In genomic region chr14:21811301-21811700, GRCm38 (mm10) we compare ENCODE assay signal across 18 mouse cellular contexts. TPM values are rescaled to one million over a fixed set of nuclear protein-coding genes. Genes with fewer than 3 reads are reported as not detected.
DNase-seq lines count a peak whose midpoint lies in the region; ATAC-seq and TF ChIP-seq lines count a peak whose summit lies in the region.
"Had no signal": no experiment of that assay in that cellular context is flagged by ENCODE, and none has a peak within 500 bp of the region (broad histone marks: within the 10 kb centered on the region; RNA-seq: fewer than 3 reads in every experiment).

No protein-coding gene starts in this region.

- no peaks in the 10 kb centered on the region for H3K36me3 ChIP-seq in heart, postnatal 0 days (replicated peaks; ENCODE audit: control insufficient read depth, insufficient read depth, low read length)
- no peaks in the 10 kb centered on the region for H3K36me3 ChIP-seq in intestine, embryonic 15.5 days
- H3K36me3 ChIP-seq: stomach, embryonic 15.5 days had no signal

- 0 out of 2 replicates have a peak, but pooled peaks have one; percentile 3 for ATAC-seq in heart, postnatal 0 days (ENCODE audit: insufficient read depth, low read depth)
- peak; percentile 59 for ATAC-seq in common myeloid progenitor, adult 5-6 weeks (replicated peaks; ENCODE audit: low read depth, poor library complexity, severe bottlenecking)
- ATAC-seq in monocyte, adult 5-6 weeks (replicated peaks; ENCODE audit: insufficient number of reproducible peaks, low FRiP score, low TSS enrichment, poor library complexity, severe bottlenecking) = peak; percentile 41; the same call in 1 of the 2 replicates
- ATAC-seq in intestine, embryonic 15.5 days = no peak
- ATAC-seq: forebrain, embryonic 14.5 days had no signal

- H3K9me3 ChIP-seq in heart, postnatal 0 days (replicated peaks; ENCODE audit: control insufficient read depth, low read length) = no peaks in the 10 kb centered on the region
- no peaks in the 10 kb centered on the region for H3K9me3 ChIP-seq in intestine, embryonic 15.5 days
- H3K9me3 ChIP-seq: stomach, embryonic 15.5 days had no signal

- no peak for DNase-seq in heart, postnatal 0 days (ENCODE audit: low spot score)
- DNase-seq in heart, postnatal 14 days = no peak
- peak; percentile 55 for DNase-seq in A20 (ENCODE audit: low read depth, low spot score)
- no peak for DNase-seq in embryo, embryonic 10.5 days (ENCODE audit: low spot score)
- DNase-seq: cerebellum, postnatal 14 days; heart, postnatal 36 days; kidney, adult 9 months; kidney, postnatal 4 days; lung, embryonic 14.5 days; retina, postnatal 1 day; thymus, postnatal 14 days had no signal

- H3K4me3 ChIP-seq in heart, postnatal 0 days (ENCODE audit: low read depth, low read length) = no peak overlapping the region
- H3K4me3 ChIP-seq in intestine, embryonic 15.5 days (replicated peaks) = no peak overlapping the region
- H3K4me3 ChIP-seq: erythroblast, embryonic 14.5 days; stomach, embryonic 15.5 days had no signal

- intact Hi-C loops in heart, postnatal 14 days (cut with DNase I) = no loop called here

- H3K27me3 ChIP-seq in heart, postnatal 0 days (ENCODE audit: control insufficient read depth, insufficient read depth, low read length) = no peaks in the 10 kb centered on the region
- no peaks in the 10 kb centered on the region for H3K27me3 ChIP-seq in intestine, embryonic 15.5 days (replicated peaks)
- H3K27me3 ChIP-seq: stomach, embryonic 15.5 days had no signal

- H3K9ac ChIP-seq in heart, postnatal 0 days (replicated peaks; ENCODE audit: low read depth, low read length) = no peak overlapping the region
- H3K9ac ChIP-seq in intestine, embryonic 15.5 days = no peak overlapping the region
- H3K9ac ChIP-seq: lung, embryonic 14.5 days; stomach, embryonic 15.5 days had no signal

- H3K4me2 ChIP-seq in heart, postnatal 0 days (ENCODE audit: low read depth, low read length) = no peak overlapping the region
- no peak overlapping the region for H3K4me2 ChIP-seq in intestine, embryonic 15.5 days (replicated peaks)
- H3K4me2 ChIP-seq: heart, embryonic 11.5 days; lung, embryonic 14.5 days; stomach, embryonic 15.5 days had no signal

- WGBS in heart, postnatal 0 days = 83% methylated on average over 4 of the region's 4 CpGs
- 87% methylated on average over 4 of the region's 4 CpGs for WGBS in intestine, embryonic 15.5 days

- TF ChIP-seq EP300 in heart, postnatal 0 days (IDR thresholded peaks at IDR 0.05; ENCODE audit: low read depth) = no peak

- peaks cover 8% of the 10 kb centered on the region; the same call in 1 of the 2 replicates for H3K4me1 ChIP-seq in heart, postnatal 0 days (ENCODE audit: control insufficient read depth, insufficient read depth)
- H3K4me1 ChIP-seq in intestine, embryonic 15.5 days (replicated peaks) = peaks cover 3% of the 10 kb centered on the region
- H3K4me1 ChIP-seq: stomach, embryonic 15.5 days had no signal

- no peak for TF ChIP-seq CTCF in heart, postnatal 0 days (IDR thresholded peaks at IDR 0.05; ENCODE audit: low read depth)

- H3K27ac ChIP-seq in heart, postnatal 0 days (ENCODE audit: low read depth) = no peak overlapping the region
- H3K27ac ChIP-seq in intestine, embryonic 15.5 days = no peak overlapping the region
- H3K27ac ChIP-seq: stomach, embryonic 15.5 days had no signal

RNA-seq across cellular contexts. Expression of gene Vdac2, which starts 13.7 kb away (rescaled TPM):
- 619 and 692 TPM in 2 replicates for total RNA-seq in heart, postnatal 0 days (2014; rRNA removed; ENCODE audit: low replicate concordance)
- 660 and 663 TPM in 2 replicates for polyA plus RNA-seq in heart, postnatal 0 days (2015; fragmentation: Nextera tagmentation; extraction: Ambion mirVana)
- 100 to 1,000 TPM; 469 to 495 TPM for total RNA-seq in heart, postnatal 14 days (2021)
- 310 and 348 TPM in 2 replicates for total RNA-seq in common myeloid progenitor, adult 5-6 weeks (2017)
- total RNA-seq in monocyte, adult 5-6 weeks (2017) = 210 to 264 TPM (median 238 TPM) in 3 replicates
- 368 and 384 TPM in 2 replicates for polyA plus RNA-seq in intestine, embryonic 15.5 days (2015; fragmentation: Nextera tagmentation; extraction: Ambion mirVana)

RNA-seq across cellular contexts. Expression of gene Comtd1, which starts 37.5 kb away (rescaled TPM):
- total RNA-seq in heart, postnatal 0 days (2014; rRNA removed; ENCODE audit: low replicate concordance) = 18.3 and 53.5 TPM in 2 replicates
- 27.8 and 30.6 TPM in 2 replicates for polyA plus RNA-seq in heart, postnatal 0 days (2015; fragmentation: Nextera tagmentation; extraction: Ambion mirVana)
- 1 to 10 TPM; 6.3 to 6.8 TPM for total RNA-seq in heart, postnatal 14 days (2021)
- 7.3 and 14.0 TPM in 2 replicates for total RNA-seq in common myeloid progenitor, adult 5-6 weeks (2017)
- total RNA-seq in monocyte, adult 5-6 weeks (2017) = 2.9 to 11.5 TPM (median 8.0 TPM) in 3 replicates
- 57.3 and 69.9 TPM in 2 replicates for polyA plus RNA-seq in intestine, embryonic 15.5 days (2015; fragmentation: Nextera tagmentation; extraction: Ambion mirVana)
